17 mouse cellular contexts compared by ENCODE assay signal in genomic region chr11:35660967-35661366, GRCm38 (mm10).
"Had no signal": no experiment of that assay in that cellular context is flagged by ENCODE, and none has a peak within 500 bp of the region (broad histone marks: within the 10 kb centered on the region; RNA-seq: fewer than 3 reads in every experiment).

No protein-coding gene starts in this region.

- H3K4me3 ChIP-seq: limb, embryonic 10.5 days; limb, embryonic 13.5 days; liver, embryonic 12.5 days; liver, embryonic 15.5 days; lung, embryonic 15.5 days had no signal

- H3K4me1 ChIP-seq: liver, embryonic 12.5 days; liver, embryonic 15.5 days; lung, embryonic 15.5 days had no signal

- H3K9ac ChIP-seq: limb, embryonic 13.5 days; liver, embryonic 12.5 days; liver, embryonic 15.5 days; lung, embryonic 15.5 days had no signal

- H3K9me3 ChIP-seq: limb, embryonic 10.5 days; limb, embryonic 13.5 days; liver, embryonic 12.5 days; liver, embryonic 15.5 days; lung, embryonic 15.5 days had no signal

- H3K4me2 ChIP-seq: limb, embryonic 13.5 days; liver, embryonic 12.5 days; liver, embryonic 15.5 days; lung, embryonic 15.5 days; midbrain, embryonic 11.5 days had no signal

- H3K27ac ChIP-seq: kidney, postnatal 0 days; limb, embryonic 10.5 days; limb, embryonic 13.5 days; liver, embryonic 12.5 days; liver, embryonic 15.5 days; lung, embryonic 15.5 days had no signal

- ATAC-seq: liver, embryonic 12.5 days had no signal

- DNase-seq: kidney, adult 9 months; kidney, postnatal 25 days; liver; lung, adult 18-20 months; lung, postnatal 10 days; lung, postnatal 36 days; midbrain, embryonic 14.5 days; thymus, adult 18-20 months; thymus, postnatal 14 days; thymus, postnatal 4 days had no signal

- H3K36me3 ChIP-seq: liver, embryonic 12.5 days; liver, embryonic 15.5 days; lung, embryonic 15.5 days had no signal

- H3K27me3 ChIP-seq: limb, embryonic 13.5 days; liver, embryonic 12.5 days; liver, embryonic 15.5 days; lung, embryonic 15.5 days had no signal
